Mouse (Mus musculus) embryonic facial prominence, embryonic 13.5 days (tissue): ENCODE measurements around the gene Ltbr. TPM values are rescaled to one million over a fixed set of nuclear protein-coding genes. Genes with fewer than 3 reads are reported as not detected.

Experiments used
- ATAC-seq: fragments of 200-750 bp; cut with Nextera tagmentation; 2 replicates; pipeline ENCODE4 v1.8.0; 2017; ENCODE audit warnings: low read depth; ENCODE audit not compliant: insufficient number of reproducible peaks, insufficient read depth, low FRiP score, low TSS enrichment
- H3K27ac ChIP-seq: fragments of 300-500 bp; sonication (generic); 2 replicates; pipeline ENCODE4 v1.5.1; 2015; ENCODE audit warnings: moderate library complexity, mild to moderate bottlenecking, inconsistent platforms
- H3K27me3 ChIP-seq: fragments of 300-500 bp; sonication (generic); 2 replicates; pipeline ENCODE4 v1.6.1; 2015; ENCODE audit warnings: mild to moderate bottlenecking, inconsistent platforms
- H3K36me3 ChIP-seq: fragments of 300-500 bp; sonication (generic); 2 replicates; pipeline ENCODE4 v1.6.1; 2015; ENCODE audit warnings: mild to moderate bottlenecking, inconsistent platforms
- H3K4me1 ChIP-seq: fragments of 300-500 bp; sonication (generic); 2 replicates; pipeline ENCODE4 v1.6.1; 2015; ENCODE audit warnings: inconsistent platforms
- H3K4me2 ChIP-seq: fragments of 300-500 bp; sonication (generic); 2 replicates; pipeline ENCODE4 v1.6.1; 2015; ENCODE audit warnings: moderate library complexity, mild to moderate bottlenecking, inconsistent platforms
- H3K4me3 ChIP-seq: fragments of 300-500 bp; sonication (generic); 2 replicates; pipeline ENCODE4 v1.5.1; 2015; ENCODE audit warnings: mild to moderate bottlenecking, inconsistent platforms
- H3K9ac ChIP-seq: fragments of 300-500 bp; sonication (generic); 2 replicates; pipeline ENCODE4 v1.6.1; 2015; ENCODE audit warnings: mild to moderate bottlenecking, inconsistent platforms
- H3K9me3 ChIP-seq: fragments of 300-500 bp; sonication (generic); 2 replicates; pipeline ENCODE4 v1.6.1; 2016; ENCODE audit warnings: inconsistent platforms
- WGBS: fragments of 180-500 bp; shearing (Covaris S2); methylation state at CpG from one replicate; pipeline ENCODE4 v1.1.7; 2015; ENCODE audit warnings: mixed read lengths; 5-methylcytosine and 5-hydroxymethylcytosine counted together
- polyA plus RNA-seq: library from polyadenylated mRNA; unstranded; fragments of >200 nt; fragmentation: Nextera tagmentation; extraction: Ambion mirVana; gene quantifications from 2 replicates; pipeline ENCODE4 v1.2.1, GENCODE M21; 2015

The Ltbr gene
- polyA plus RNA-seq, 1 experiment from 2014 or later: 33.1 TPM

- Histone ChIP-seq H3K9me3 (no peaks in the 10 kb centered on the region), H3K9ac (no peak overlapping the region), H3K4me1 (no peaks in the 10 kb centered on the region), H3K27me3 (no peaks in the 10 kb centered on the region), H3K4me3 (no peak overlapping the region), H3K4me2 (no peak overlapping the region), H3K36me3 (no peaks in the 10 kb centered on the region), H3K27ac (no peak overlapping the region)
- no peak for ATAC-seq
- 62% methylated on average over 10 of the region's 10 CpGs for WGBS
These were observed 48.4 kb downstream of the Ltbr start for GRCm38 (mm10) chr6:125265239-125265638.

GRCm38 (mm10) chr6:125264219-125264618 lies 49.5 kb downstream of the Ltbr start:
- Histone ChIP-seq H3K9ac (no peak overlapping the region), H3K4me1 (no peaks in the 10 kb centered on the region), H3K27ac (no peak overlapping the region), H3K4me3 (no peak overlapping the region), H3K9me3 (no peaks in the 10 kb centered on the region), H3K36me3 (no peaks in the 10 kb centered on the region), H3K27me3 (no peaks in the 10 kb centered on the region), H3K4me2 (no peak overlapping the region)
- ATAC-seq: no peak
- WGBS: 82% methylated on average over 9 of the region's 9 CpGs

- 79% methylated on average over 10 of the region's 10 CpGs for WGBS
- Histone ChIP-seq H3K4me1 (peaks cover 10% of the 10 kb centered on the region; the same call in 1 of the 2 replicates), H3K9ac (no peak overlapping the region), H3K9me3 (no peaks in the 10 kb centered on the region), H3K36me3 (no peaks in the 10 kb centered on the region), H3K27ac (no peak overlapping the region), H3K4me2 (no peak overlapping the region), H3K4me3 (no peak overlapping the region), H3K27me3 (no peaks in the 10 kb centered on the region)
- ATAC-seq: no peak
These were observed 53.6 kb downstream of the Ltbr start for GRCm38 (mm10) chr6:125260006-125260555.

Other genes starting within 250 kb of the Ltbr start
- gene Lpar5, start 246.0 kb downstream of the Ltbr start, polyA plus RNA-seq: 0.59 and 0.97 TPM in 2 replicates
- gene Chd4, start 217.9 kb downstream of the Ltbr start, polyA plus RNA-seq: 83.3 and 91.2 TPM in 2 replicates
- gene Nop2, start 182.0 kb downstream of the Ltbr start, polyA plus RNA-seq: 62.5 and 69.3 TPM in 2 replicates
- 15.5 and 17.6 TPM in 2 replicates for gene Iffo1, start 168.6 kb downstream of the Ltbr start, polyA plus RNA-seq
- 1,482 and 1,867 TPM in 2 replicates for gene Gapdh, start 147.4 kb downstream of the Ltbr start, polyA plus RNA-seq
- gene Ncapd2, start 122.2 kb downstream of the Ltbr start, polyA plus RNA-seq: 150 and 163 TPM in 2 replicates
- gene Mrpl51, start 122.1 kb downstream of the Ltbr start, polyA plus RNA-seq: 216 and 218 TPM in 2 replicates
- 4.3 and 4.4 TPM in 2 replicates for gene Vamp1, start 98.3 kb downstream of the Ltbr start, polyA plus RNA-seq
- 2.8 and 3.5 TPM in 2 replicates for gene Tapbpl, start 82.0 kb downstream of the Ltbr start, polyA plus RNA-seq
- gene Cd27, start 76.9 kb downstream of the Ltbr start, polyA plus RNA-seq: 1.7 and 2.8 TPM in 2 replicates
- 0.17 and 0.22 TPM in 2 replicates for gene Tuba3a, start 27.8 kb downstream of the Ltbr start, polyA plus RNA-seq
- gene Scnn1a, start 6.8 kb upstream of the Ltbr start, polyA plus RNA-seq: 1.3 and 1.5 TPM in 2 replicates
- gene Tnfrsf1a, start 35.5 kb upstream of the Ltbr start, polyA plus RNA-seq: 62.3 and 67.9 TPM in 2 replicates
- gene Plekhg6, start 66.9 kb upstream of the Ltbr start, polyA plus RNA-seq: 1.1 and 1.3 TPM in 2 replicates
- 160 and 189 TPM in 2 replicates for gene Cd9, start 180.9 kb upstream of the Ltbr start, polyA plus RNA-seq
- 5.0 and 5.4 TPM in 2 replicates for gene Vwf, start 232.9 kb upstream of the Ltbr start, polyA plus RNA-seq